Mouse (Mus musculus): ENCODE measurements around the gene 2200002D01Rik. TPM values are rescaled to one million over a fixed set of nuclear protein-coding genes. Genes with fewer than 3 reads are reported as not detected.

2200002D01Rik gene
- 1.7 and 2.0 TPM in 2 replicates for polyA plus RNA-seq (2015; fragmentation: Nextera tagmentation; extraction: Ambion mirVana)

- Histone ChIP-seq H3K9ac (peak within 1 kb of the TSS; percentile 45), H3K9me3 (no peaks in the 10 kb centered on the region), H3K27ac (no peak within 1 kb of the TSS), H3K36me3 (peaks cover 40% of the 10 kb centered on the region), H3K27me3 (peaks cover 22% of the 10 kb centered on the region), H3K4me3 (peak within 1 kb of the TSS; percentile 29), H3K4me1 (peaks cover 17% of the 10 kb centered on the region), H3K4me2 (replicated peaks) (peak within 1 kb of the TSS; percentile 58)
- peak; percentile 20; the same call in 1 of the 2 replicates for ATAC-seq (ENCODE audit: low FRiP score, low read depth)
- WGBS: 16% methylated on average over 20 of the region's 20 CpGs
Observed at GRCm38 (mm10) chr7:29248261-29248841, at the start of gene 2200002D01Rik. 2200002D01Rik (minus strand) TSS chr7:29248466.

DNA sequence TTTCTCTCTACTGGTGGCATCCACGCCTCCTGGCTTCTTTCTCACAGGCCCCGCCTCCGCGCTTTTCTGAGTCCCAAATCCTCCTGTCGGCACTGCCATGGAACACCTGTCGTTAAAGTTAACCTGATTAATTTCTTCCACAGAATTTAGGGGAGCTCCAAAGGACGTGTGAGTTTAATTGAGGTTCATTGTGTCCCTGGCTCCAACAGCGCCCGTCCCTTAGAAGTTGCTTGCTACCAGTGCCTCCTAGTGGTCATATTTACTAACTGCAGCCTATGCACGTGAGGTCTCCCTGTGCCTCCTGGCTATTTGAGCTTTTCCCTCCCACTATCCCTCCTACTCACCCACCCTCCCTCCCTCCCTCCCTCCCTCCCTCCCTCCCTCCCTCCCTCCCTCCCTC is 48.7 kb upstream of the 2200002D01Rik start:
- no peak overlapping the region for H3K4me3 ChIP-seq
- H3K36me3 ChIP-seq: no peaks in the 10 kb centered on the region
- no peak; the same call in 1 of the 2 replicates for ATAC-seq (ENCODE audit: low FRiP score, low read depth)
- H3K9me3 ChIP-seq: no peaks in the 10 kb centered on the region
- H3K4me1 ChIP-seq: peaks cover 15% of the 10 kb centered on the region
- no peaks in the 10 kb centered on the region; the same call in 1 of the 2 replicates for H3K27me3 ChIP-seq
- 0 out of 2 replicates have a peak overlapping the region, but pooled peaks have one; percentile 24 for H3K4me2 ChIP-seq (replicated peaks)
- no peak overlapping the region for H3K9ac ChIP-seq
- no peak overlapping the region for H3K27ac ChIP-seq
- 9% methylated on average over 10 of the region's 10 CpGs for whole genome bisulfite sequencing

DNA sequence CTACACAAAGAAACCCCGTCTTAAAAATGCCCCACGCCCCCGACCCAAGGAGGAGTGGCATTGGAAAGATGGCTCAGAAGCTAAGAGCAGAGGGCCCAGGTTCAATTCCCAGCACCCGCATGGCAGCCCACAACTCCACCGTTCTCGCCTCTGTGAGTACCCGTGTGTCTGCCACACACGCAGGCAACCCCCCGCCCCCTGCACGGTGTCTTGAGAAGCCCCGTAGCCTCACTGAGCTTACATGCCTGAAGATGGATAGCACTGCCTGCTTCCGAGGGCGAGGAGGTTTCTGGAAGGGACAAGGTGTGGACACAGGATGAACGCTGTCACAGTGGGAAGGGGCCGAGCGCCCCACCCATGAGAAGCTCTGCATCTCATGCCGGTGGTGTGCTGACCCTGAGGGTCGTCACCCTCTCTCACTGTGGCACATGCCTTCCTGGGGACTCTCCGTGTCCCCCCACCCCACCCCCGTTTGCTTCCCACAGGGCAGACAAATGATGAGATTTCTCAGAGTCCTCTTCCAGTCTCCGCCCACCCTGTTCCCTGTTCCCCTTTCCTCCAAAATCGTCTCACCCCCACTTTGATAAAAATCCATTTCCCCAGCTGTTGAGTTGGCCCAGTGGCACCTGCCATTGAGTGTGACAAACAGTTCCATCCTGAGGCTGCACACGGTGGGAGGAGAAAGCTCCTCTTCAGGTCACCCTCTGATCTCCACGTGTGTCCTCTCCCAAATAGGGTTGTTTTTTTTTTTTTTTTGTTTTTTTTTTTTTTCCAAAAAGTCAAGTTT is 47.8 kb upstream of the 2200002D01Rik start:
- H3K4me2 ChIP-seq (replicated peaks): no peak overlapping the region
- H3K4me1 ChIP-seq: peaks cover 24% of the 10 kb centered on the region
- no peaks in the 10 kb centered on the region for H3K36me3 ChIP-seq
- H3K9me3 ChIP-seq: no peaks in the 10 kb centered on the region
- H3K27me3 ChIP-seq: no peaks in the 10 kb centered on the region; the same call in 1 of the 2 replicates
- H3K4me3 ChIP-seq: no peak overlapping the region
- 77% methylated on average over 24 of the region's 24 CpGs for WGBS
- H3K9ac ChIP-seq: no peak overlapping the region
- no peak overlapping the region for H3K27ac ChIP-seq
- no peak for ATAC-seq (ENCODE audit: low FRiP score, low read depth)

DNA sequence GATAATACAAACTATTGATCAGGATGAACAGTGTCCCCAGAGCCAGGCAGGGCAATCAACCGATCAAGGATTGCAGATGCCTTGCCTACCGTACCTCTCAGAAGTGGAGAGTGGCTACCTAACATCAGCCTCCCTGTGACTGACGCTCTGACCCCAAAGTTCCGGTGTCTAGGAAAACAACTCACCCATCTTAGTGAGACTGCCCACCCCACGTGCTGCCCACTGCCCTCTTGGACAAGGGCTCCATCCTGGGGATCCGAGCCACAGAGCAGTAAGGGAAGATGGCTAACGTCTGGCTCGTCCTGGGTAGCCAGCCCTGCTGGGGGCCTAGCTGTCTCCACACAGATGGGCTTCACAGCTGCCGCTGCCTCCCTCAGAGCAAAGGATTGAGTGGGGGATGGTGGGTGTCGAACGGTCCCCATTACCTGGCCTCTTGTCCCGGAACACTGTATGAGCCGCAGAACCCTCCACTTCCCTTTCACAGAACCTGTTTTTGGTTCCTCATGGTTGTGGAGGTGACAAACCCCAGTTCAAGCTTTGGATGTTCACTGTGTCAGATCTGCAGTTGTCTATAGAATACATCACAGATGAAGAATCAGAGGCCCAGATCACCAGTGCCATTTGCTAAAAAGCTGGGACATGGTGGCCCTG is 46.0 kb upstream of the 2200002D01Rik start:
- Histone ChIP-seq H3K9ac (no peak overlapping the region), H3K9me3 (no peaks in the 10 kb centered on the region), H3K36me3 (no peaks in the 10 kb centered on the region), H3K4me2 (replicated peaks) (no peak overlapping the region), H3K4me3 (no peak overlapping the region), H3K27ac (no peak overlapping the region), H3K4me1 (peaks cover 37% of the 10 kb centered on the region), H3K27me3 (peaks cover 4% of the 10 kb centered on the region; the same call in 1 of the 2 replicates)
- ATAC-seq (ENCODE audit: low FRiP score, low read depth): no peak
- 65% methylated on average over 13 of the region's 13 CpGs for WGBS

DNA sequence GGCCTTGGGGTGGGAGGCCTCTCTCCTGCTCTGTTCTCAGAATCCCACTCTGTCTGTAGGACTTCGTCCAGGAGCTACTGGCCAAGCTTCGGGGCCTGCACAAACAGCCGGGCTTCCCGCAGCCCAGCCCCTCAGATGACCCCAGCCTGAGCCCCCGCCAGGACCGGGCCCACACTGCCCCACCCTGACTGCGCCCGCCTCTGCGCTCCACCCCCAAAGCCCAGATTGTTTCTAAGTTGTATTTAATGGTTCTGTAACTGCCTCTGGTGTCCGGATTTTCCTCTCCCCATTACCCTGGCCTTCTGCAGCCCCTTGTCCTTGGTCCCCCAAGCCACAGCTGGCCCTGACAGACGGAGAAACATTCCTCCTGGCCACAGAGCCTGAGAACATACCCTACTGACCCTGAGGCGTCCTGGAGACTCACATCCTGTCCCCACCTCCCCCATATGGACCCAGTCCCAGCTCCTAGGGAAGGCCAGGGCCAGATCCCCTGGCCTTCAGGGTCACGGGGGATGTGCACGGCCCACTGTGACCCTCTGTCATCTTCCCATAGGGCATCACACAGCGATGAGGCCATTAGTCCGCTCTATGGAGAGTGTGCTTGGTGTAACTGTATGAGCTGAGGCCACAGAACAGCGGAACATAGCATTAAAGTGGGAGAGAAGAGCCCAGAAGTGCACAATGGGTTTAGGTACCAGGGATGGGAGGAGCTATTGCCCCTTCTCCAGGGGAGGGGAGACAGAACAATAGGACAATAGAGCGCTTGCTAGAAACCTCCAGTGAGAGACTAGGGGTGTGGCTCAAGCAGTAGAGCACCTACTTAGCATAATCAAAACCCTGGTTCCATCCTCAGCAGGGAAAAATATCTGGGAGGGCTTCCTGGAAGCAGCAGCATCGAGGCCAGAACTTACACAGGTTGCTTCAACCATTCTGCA is 45.1 kb upstream of the 2200002D01Rik start:
- Histone ChIP-seq H3K9ac (peak overlapping the region; percentile 53), H3K9me3 (no peaks in the 10 kb centered on the region), H3K36me3 (no peaks in the 10 kb centered on the region), H3K4me1 (peaks cover 42% of the 10 kb centered on the region), H3K27me3 (peaks cover 6% of the 10 kb centered on the region; the same call in 1 of the 2 replicates), H3K4me2 (replicated peaks) (no peak overlapping the region), H3K27ac (peak overlapping the region; percentile 33), H3K4me3 (no peak overlapping the region)
- whole genome bisulfite sequencing: 27% methylated on average over 19 of the region's 19 CpGs
- no peak for ATAC-seq (ENCODE audit: low FRiP score, low read depth)

- H3K9ac ChIP-seq: peak overlapping the region; percentile 53
- 26% methylated on average over 8 of the region's 8 CpGs for WGBS
- H3K27ac ChIP-seq: peak overlapping the region; percentile 33
- no peaks in the 10 kb centered on the region for H3K36me3 ChIP-seq
- H3K4me3 ChIP-seq: no peak overlapping the region
- H3K27me3 ChIP-seq: peaks cover 6% of the 10 kb centered on the region; the same call in 1 of the 2 replicates
- H3K9me3 ChIP-seq: no peaks in the 10 kb centered on the region
- peaks cover 42% of the 10 kb centered on the region for H3K4me1 ChIP-seq
- H3K4me2 ChIP-seq (replicated peaks): 0 out of 2 replicates have a peak overlapping the region, but pooled peaks have one; percentile 28
- no peak for ATAC-seq (ENCODE audit: low FRiP score, low read depth)
Observed at GRCm38 (mm10) chr7:29292458-29293098, 44.3 kb upstream of the 2200002D01Rik start.

GRCm38 (mm10) chr7:29291616-29292457 is 43.6 kb upstream of the 2200002D01Rik start:
- no peak for ATAC-seq (ENCODE audit: low FRiP score, low read depth)
- no peaks in the 10 kb centered on the region for H3K9me3 ChIP-seq
- H3K9ac ChIP-seq: no peak overlapping the region
- H3K4me2 ChIP-seq (replicated peaks): peak overlapping the region; percentile 28; the same call in 1 of the 2 replicates
- peaks cover 6% of the 10 kb centered on the region; the same call in 1 of the 2 replicates for H3K27me3 ChIP-seq
- WGBS: 14% methylated on average over 6 of the region's 7 CpGs
- no peak overlapping the region for H3K4me3 ChIP-seq
- peaks cover 42% of the 10 kb centered on the region for H3K4me1 ChIP-seq
- H3K27ac ChIP-seq: 0 out of 2 replicates have a peak overlapping the region, but pooled peaks have one; percentile 33
- H3K36me3 ChIP-seq: no peaks in the 10 kb centered on the region

DNA sequence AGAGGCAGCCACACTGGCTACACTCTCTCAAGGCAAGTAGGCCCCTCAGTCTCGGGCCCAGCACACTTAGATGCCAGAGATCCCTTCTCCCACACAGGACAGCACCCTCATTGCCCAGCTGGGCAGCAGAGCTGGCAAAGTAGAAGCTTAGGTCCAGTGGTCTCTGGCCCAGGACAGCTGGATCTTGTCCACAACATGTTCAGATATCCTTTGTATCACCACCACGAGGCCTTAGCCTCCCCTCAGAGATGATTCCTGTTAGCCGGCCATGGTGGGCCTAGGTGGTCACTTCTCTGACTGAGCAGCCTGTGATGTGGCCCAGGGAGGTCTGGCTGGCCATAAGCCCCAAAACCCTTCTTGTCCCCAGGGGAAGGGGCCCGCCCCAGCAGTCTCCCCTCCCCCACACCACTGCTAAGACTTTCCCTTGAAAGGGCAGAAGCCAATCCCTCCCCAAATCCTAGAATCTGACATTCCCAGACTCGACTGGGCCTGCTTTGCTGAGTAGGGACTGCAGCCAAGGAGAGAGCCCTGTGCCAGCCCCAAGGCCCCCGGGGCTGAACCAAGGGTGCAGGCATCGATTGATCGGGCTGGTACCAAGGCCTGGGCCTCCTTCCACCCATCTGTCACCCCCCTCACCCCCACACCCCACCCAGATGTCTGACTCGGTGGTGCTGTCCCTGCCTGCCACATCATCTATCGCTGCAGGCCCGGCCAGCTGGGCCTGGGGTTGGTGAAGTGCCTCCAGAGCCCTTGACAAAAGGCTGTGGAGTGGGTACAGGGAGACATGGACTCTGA is 42.6 kb upstream of the 2200002D01Rik start:
- Histone ChIP-seq H3K27me3 (peaks cover 6% of the 10 kb centered on the region; the same call in 1 of the 2 replicates), H3K36me3 (no peaks in the 10 kb centered on the region), H3K27ac (no peak overlapping the region), H3K4me2 (replicated peaks) (peak overlapping the region; percentile 17), H3K9me3 (no peaks in the 10 kb centered on the region), H3K9ac (no peak overlapping the region), H3K4me1 (peaks cover 42% of the 10 kb centered on the region), H3K4me3 (no peak overlapping the region)
- ATAC-seq (ENCODE audit: low FRiP score, low read depth): no peak
- 23% methylated on average over 11 of the region's 11 CpGs for WGBS

GRCm38 (mm10) chr7:29289856-29290255 is 41.6 kb upstream of the 2200002D01Rik start:
- Histone ChIP-seq H3K4me1 (peaks cover 42% of the 10 kb centered on the region), H3K9ac (no peak overlapping the region), H3K4me2 (replicated peaks) (peak overlapping the region; percentile 87), H3K27ac (no peak overlapping the region), H3K36me3 (no peaks in the 10 kb centered on the region), H3K27me3 (peaks cover 8% of the 10 kb centered on the region; the same call in 1 of the 2 replicates), H3K4me3 (peak overlapping the region; percentile 63), H3K9me3 (no peaks in the 10 kb centered on the region)
- WGBS: 72% methylated on average over 6 of the region's 6 CpGs
- ATAC-seq (ENCODE audit: low FRiP score, low read depth): no peak
